Mouse (Mus musculus) heart, postnatal 4 days (tissue): ENCODE results near the gene Dip2a. TPM values are rescaled to one million over a fixed set of nuclear protein-coding genes. Genes with fewer than 3 reads are reported as not detected.

ENCODE experiments used
- DNase-seq: peaks from one replicate; pipeline ENCODE4 v3.0.0; 2021
- total RNA-seq, 2 experiments: library from RNA; stranded (reverse); gene quantifications; 2 replicates each; pipeline ENCODE4 v1.2.3; 2021

Gene Dip2a
- 10 to 100 TPM; 28.4 to 31.6 TPM for total RNA-seq

DNA sequence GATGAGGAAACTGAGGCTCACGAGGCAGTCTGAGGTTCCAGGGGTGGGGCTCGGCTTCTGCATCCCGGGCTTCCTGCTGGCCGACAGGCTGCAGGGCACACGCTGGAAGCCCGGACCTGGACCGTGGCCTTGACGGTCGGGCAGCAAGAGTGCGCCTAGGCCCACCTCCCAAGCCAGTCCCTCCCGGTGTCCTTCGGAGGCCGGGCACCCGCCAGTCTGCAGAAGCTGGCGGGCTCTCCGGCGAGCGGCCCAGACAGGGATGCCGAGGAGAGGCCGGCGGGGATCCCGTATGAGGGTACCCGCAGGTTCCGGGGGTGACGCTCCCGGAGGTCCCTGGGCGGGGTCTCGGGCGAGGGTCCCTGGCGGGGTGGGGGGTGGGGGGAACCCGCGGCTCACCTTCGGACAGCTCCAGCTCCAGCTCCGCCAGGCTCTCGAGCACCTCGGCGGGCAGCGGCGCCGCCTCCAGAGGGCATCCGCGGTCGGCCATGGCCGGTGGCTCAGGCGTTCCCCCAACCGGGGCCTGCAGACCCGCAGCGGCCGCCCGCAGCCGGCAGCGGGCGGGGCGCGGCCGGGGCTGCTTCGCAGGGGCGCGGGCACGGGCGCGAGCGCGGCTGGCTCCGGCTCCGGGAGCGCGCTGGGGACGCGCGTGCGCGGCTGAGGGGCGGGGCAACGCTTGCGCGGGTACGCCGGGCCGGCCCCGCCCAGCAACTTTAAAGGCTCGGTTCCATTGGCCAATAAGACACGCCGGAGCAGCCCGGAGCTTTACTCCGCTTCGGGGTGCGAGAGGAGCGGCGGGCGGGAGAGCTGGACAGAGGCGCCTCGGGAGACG is at the start of gene Dip2a:
Gene Dip2a (minus strand): TSS at position 581 of the 829 bp plus-strand sequence.
- peak; percentile 97 for DNase-seq

GRCm38 (mm10) chr10:76392596-76392995 is 47.5 kb upstream of the Dip2a start:
- DNase-seq = no peak

DNA sequence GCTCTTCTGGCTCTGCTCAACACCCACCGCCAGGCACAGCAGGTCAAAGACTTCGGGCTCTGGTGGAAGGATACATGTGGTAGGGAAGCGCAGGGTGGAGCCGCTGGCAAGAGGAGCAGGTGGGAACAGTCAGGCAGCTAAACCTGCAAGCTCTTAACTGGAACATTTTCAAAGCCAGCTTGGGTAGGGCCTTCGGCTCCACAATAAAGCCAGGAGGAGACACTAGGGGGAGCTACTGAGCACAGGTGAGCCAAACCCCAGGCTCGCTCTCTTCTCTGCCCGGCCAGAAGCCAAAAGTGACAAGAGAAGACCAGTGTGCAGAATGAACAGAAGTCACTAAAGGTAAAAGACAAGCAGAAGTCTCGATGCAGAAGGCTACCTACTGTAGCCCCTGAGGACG is 46.7 kb upstream of the Dip2a start:
- DNase-seq = peak; percentile 19

DNA sequence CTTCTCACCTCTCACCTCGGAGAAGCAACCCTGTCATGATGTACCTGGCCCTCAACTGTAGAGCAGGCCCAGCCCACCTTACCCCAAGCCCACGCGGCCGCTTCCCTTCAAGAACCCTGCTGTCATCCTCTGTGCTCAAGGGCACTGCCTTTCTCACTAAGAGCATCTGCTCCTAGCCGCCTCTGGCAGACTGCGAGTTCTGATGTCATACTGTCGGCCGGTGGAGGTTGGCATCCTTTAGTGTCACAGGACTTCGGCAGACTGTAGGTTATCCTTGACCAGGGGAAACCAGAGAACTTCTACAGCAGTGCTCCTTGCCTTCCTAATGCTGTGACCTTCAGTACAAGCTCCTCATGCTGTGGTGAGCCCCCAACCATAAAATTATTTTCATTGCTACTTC is 46.1 kb upstream of the Dip2a start:
- DNase-seq = no peak

GRCm38 (mm10) chr10:76374981-76375380 is 29.9 kb upstream of the Dip2a start:
- DNase-seq = no peak

DNA sequence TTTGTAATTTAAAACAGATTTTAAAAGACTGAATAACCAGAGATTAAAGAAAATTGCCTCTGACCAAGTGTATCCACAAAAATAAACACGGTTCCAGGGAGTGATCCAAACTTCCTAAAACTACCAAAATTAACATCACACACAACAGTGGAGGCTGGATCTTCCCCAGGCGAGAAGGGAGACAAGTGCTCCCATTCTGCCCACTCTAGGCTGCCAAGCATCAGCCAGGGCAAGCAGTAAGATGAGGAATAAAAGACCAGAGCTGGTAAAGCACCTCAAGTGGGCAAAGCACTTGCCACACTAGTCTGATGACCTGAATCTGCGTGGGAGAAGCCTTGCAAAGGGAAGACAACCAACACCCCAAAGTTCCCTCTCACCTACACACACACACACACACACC is 26.6 kb upstream of the Dip2a start:
- DNase-seq = no peak

DNA sequence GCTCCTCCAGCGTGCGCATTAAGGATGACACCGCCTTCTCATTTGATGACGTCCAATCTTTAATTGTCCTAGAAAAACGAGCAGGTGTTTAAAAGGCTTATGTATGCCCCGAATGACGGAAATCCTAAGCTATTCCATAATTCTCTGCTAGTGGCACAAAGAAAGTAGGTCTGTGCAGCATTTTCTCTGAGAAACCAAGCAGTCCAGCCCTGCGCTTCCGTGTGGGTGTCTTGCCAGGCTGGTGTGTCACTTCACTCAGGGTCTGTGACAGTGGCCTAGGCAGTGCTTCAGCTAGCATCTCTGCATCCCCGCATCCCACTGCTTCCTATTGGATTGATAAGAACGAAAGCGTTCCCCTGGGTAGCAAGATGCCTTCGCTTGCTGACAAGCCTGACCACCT is 23.7 kb upstream of the Dip2a start:
- no peak for DNase-seq

DNA sequence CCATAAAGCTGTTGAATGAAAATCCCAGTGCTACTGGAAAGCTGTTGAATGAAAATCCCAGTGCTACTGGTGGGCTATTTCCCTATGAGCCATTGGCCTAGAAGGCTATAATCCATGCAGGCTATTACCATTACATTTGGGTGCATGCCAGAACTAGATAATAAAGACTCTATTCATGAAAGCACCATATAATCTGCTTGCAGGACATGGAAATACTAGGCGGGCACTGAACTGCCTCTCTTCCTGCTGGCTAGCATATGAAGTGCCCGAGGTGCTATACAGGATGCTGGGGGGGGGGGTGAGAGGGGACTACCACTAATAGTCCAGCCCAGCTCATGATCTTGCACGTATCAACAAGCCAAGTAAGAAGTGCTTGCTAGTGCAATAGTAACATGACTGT is 18.1 kb upstream of the Dip2a start:
- no peak for DNase-seq

GRCm38 (mm10) chr10:76358468-76358867 is 13.4 kb upstream of the Dip2a start:
- DNase-seq = no peak

GRCm38 (mm10) chr10:76357286-76357875 is 12.3 kb upstream of the Dip2a start:
- DNase-seq = no peak

DNA sequence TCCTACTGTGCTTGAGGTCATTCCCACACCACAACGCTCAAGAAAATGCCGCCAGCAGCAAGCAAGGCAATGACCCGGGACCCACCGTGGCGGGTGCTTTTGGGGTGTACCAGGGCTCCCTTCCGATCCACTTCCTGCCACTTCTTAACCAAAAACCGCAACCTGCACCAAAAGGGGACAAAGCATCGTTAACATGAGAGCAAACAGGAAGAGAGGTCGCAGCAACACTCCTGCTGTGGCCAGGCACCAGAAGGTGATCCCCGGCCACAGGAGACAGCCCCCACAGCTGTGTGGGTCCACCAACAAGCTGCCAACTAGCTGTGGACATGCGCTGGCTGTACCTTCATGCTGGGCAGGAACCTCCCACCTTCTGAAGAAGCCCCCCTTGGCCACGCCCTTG is 9.9 kb upstream of the Dip2a start:
- no peak for DNase-seq

GRCm38 (mm10) chr10:76353986-76354385 is 8.9 kb upstream of the Dip2a start:
- no peak for DNase-seq

DNA sequence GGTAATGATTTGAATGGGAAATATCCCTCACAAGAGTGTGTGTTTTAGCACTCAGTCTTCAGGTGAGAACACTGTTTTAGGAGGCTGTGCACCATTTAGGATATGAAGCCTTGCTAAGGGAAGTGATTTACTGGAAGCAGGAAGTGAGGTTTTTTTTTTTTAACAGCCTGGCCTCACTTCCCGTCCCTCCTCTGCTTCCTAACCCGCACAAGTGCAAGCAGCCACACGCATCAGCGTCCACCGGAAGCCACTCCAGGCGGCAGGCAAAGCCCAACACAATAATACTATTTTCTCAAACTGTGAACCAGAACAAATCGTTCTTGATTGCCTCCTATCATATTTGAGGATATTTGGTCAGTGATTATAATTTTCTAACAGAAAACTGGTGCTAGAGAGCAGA is 6.9 kb upstream of the Dip2a start:
- no peak for DNase-seq

GRCm38 (mm10) chr10:76346589-76346988 is 1.5 kb upstream of the Dip2a start:
- DNase-seq = peak; percentile 71

GRCm38 (mm10) chr10:76346043-76346491 is 976 bp upstream of the Dip2a start:
- peak; percentile 17 for DNase-seq

DNA sequence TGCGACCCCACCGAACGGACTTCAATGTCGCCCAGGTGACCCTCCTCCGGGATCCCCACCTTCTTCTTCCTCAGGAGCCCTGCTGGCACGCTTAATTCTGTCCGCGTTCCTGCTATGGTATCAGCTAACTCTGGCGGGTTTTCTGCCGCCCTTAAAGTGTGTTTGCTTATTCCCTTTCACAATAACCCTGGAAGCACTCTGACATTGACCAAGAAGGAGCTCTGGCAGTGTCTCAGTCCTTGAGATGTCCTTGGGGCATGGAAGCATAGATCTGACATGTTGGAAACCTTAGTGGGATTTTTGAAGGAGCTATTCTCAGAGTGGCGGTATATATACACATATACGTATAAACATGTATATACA is 430 bp upstream of the Dip2a start:
- DNase-seq = no peak

- DNase-seq = no peak
These were observed 10.7 kb downstream of the Dip2a start for GRCm38 (mm10) chr10:76334350-76334749.

DNA sequence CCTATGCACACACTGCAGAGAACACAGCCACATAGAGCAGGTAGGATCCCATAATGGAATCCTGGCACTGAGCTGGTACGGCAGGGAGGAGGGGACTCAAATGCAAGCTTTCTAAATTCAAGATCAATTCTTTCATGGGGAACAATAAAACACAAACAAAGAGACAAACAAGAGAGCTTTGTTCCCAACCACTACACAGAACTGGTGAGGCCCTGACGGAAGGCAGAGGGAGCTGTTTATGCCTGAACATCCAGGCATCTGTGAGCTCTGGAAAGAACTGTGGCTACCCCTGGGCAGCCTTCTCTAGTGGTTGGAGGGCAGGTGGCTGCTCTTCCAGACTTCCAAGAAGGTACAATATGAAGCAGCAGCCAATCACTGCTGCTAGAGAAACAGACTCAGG is 13.1 kb downstream of the Dip2a start:
- no peak for DNase-seq

GRCm38 (mm10) chr10:76329093-76329492 is 16.0 kb downstream of the Dip2a start:
- DNase-seq = no peak

DNA sequence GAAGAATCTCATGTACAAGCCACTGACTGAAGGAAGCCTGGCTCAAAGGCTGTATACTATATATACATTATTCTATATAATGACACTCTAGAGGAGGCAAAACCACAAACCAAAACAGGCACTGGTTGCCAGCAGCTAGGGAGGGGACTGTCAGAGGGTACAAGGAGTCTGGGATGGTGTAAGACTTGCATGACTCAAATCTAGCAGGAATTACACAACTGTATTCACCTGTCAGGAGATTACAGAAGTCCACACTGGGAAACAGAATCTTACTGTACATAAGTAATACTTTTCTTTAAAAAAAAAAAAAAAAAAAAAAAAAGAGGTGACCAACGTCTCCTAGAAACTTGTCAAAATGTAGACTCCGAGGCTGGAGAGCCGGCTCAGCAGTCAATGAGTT is 16.5 kb downstream of the Dip2a start:
- no peak for DNase-seq

DNA sequence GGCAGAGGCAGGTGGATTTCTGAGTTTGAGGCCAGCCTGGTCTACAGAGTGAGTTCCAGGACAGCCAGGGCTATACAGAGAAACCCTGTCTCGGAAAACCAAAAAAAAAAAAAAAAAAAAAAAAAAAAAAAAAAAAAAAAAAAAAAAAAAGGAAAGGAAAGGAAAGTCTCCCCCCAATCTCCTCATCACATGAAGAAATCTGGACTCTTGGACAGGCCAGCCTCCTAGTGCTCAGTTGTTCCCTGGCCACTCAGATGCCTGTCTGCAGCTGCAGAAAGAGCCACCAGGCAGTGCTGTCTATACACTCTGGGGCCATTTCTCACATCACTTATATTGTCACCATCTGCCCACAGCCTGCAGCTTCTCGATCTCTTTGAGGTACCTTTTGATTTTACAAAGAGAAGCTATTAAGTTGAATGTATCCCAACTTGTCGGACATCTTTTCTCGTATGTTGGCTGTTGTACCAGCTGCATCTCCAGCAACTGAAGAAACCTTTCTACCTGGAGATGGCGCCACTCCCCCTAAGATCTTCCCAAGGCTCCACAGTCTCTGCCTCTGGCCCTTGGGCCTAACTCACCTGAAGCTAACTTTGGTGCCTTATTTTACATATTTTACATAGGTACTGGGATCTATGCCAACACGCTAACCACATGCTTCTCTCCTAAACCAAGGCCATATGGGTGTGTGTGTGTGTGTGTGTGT is 18.6 kb downstream of the Dip2a start:
- peak; percentile 64 for DNase-seq

DNA sequence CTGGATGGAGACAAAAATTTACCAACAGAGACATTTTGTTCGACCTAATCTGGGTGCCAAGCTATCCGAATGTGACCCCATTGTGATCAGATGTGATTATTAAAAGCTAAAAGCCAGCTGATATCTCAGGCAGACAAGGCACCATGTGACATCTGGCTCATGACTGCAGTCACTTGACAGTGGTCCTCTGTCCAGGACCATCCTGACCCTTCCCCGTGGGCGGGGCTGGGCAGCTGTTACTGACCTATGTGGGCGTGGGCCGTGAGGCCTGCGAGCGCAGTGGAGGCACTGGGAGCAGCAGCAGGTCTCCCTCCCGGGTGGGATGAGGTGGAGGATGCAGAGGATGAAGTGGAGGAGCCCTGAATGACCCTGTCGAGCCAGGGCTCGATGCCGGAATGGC is 27.5 kb downstream of the Dip2a start:
- no peak for DNase-seq

DNA sequence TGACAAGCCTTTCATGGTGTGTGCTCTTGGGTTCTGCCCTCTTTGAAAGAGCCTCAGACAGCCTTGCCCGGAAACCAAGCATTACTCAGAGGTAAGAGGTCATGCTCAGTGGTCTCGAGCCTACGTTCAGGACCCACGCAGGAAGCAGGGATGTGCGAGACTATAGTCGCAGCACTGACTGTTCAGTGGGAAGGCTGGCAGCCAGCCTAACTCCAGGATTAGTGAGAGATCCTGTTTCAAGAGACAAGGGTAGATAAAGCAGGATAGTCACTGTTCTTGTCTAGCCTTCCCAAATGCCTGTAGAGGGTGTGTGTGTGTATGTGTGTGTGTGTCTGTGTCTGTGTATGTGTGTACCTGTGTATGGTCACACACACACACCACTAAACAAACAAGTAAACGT is 28.9 kb downstream of the Dip2a start:
- no peak for DNase-seq

- DNase-seq = no peak
These were observed 38.4 kb downstream of the Dip2a start for GRCm38 (mm10) chr10:76306738-76307137.
